Mouse (Mus musculus): ENCODE data around the gene Trim2.

Gene Trim2

DNA sequence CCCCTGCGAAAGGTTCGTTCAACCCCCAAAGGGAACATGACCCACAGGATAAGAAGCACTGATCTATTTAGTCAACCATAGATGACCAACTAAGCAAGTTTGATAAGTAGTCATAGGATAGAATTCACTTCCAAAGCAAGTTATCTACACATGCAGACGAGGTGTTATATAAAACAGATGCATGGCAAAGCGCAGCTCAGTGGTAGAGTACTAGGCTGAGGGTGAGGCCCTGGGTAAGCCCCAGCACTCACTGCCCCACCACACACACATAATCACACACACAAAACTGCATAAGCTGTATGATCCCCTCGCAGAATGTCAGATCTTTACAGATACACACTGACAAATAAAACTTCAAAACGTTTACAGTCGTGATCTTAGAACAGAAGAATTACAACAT, 170.2 kb downstream of the Trim2 start:
- no peak for DNase-seq (ENCODE audit: low spot score)

- no peak for DNase-seq (ENCODE audit: low spot score)
Measured at GRCm38 (mm10) chr3:84135933-84136332, 170.7 kb downstream of the Trim2 start.

- DNase-seq (ENCODE audit: low spot score): no peak
Measured at GRCm38 (mm10) chr3:84135387-84135786, 171.3 kb downstream of the Trim2 start.

GRCm38 (mm10) chr3:84131369-84131768, 175.3 kb downstream of the Trim2 start:
- no peak for DNase-seq (ENCODE audit: low spot score)

DNA sequence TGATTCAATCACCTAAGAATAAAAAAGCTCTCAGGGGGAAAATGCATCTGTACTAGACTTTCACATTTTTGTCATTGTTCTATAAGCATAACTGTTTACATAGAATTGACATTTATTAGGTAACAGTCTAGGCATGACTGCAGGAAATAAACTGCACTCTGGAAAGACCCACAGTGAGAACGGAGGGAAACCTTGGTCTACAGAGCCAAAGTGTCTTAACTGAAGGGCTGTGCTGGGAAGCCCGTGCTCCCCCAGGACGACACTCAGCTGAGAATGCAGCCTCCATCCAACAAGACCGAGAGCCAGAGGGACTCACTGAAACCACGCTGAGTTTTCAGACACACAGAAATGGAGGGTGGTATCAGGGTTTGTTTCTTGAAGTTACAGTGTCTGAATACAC, 175.9 kb downstream of the Trim2 start:
- no peak for DNase-seq (ENCODE audit: low spot score)

- DNase-seq (ENCODE audit: low spot score): no peak
Measured at GRCm38 (mm10) chr3:84128871-84129870, 177.5 kb downstream of the Trim2 start.

GRCm38 (mm10) chr3:84127431-84127830, 179.2 kb downstream of the Trim2 start:
- DNase-seq (ENCODE audit: low spot score): no peak

GRCm38 (mm10) chr3:84126721-84127120, 180.0 kb downstream of the Trim2 start:
- no peak for DNase-seq (ENCODE audit: low spot score)

- DNase-seq (ENCODE audit: low spot score): no peak
Measured at GRCm38 (mm10) chr3:84125704-84126289, 180.9 kb downstream of the Trim2 start.

DNA sequence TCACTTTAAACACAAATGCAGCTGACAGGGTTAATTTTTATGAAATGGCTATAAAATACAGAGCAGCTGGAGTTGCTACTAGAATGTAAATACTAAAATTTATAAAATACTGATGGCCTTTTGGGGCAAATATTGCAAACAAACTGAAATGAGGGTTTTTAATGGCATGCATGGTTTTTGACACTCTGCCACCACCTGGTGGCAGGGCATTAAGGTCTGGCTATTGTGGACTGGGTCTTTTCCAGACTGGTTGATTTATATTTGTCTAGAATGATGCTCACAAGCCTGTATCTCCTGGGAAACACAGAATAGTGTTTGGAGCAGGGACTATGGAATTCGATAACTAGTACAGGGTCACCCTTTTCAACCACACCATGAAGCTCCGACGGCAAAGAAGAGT, 183.2 kb downstream of the Trim2 start:
- DNase-seq (ENCODE audit: low spot score): peak; percentile 14

GRCm38 (mm10) chr3:84118718-84119117, 188.0 kb downstream of the Trim2 start:
- no peak for DNase-seq (ENCODE audit: low spot score)

DNA sequence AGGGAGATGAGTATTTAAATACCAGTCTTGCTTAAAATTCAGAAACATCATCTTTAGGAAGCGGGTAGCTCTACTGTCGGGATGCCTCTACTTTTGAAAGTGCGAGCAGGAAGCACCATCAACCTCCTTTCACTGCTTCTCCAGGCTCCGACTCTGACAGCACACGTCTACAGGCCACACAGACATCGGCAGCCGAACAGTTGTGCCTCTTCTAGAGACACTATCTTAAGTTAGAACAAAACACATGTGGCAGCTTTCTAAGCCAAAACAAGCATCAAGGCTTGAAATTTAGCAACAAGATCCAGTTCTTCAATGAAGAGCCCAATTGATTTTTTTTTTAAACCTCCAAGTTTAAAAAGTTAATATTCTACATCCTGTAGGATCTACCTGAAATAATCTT, 188.5 kb downstream of the Trim2 start:
- no peak for DNase-seq (ENCODE audit: low spot score)
